Mouse (Mus musculus) ZHBTc4 (cell line): ENCODE measurements at regions not wholly inside any gene's neighbourhood (a gene's known extent, or its start where the extent isn't known, plus 50 kb on each side); places are given as distances from the start of the nearest gene placed in this dataset.

Source experiments
- DNase-seq: peaks from one replicate; pipeline ENCODE4 v3.0.0-alpha.2; 2011; ENCODE audit warnings: low read depth, low spot score

GRCm38 (mm10) chr17:80792605-80793004, 64.3 kb upstream of the Map4k3 start:
- no peak for DNase-seq

DNA sequence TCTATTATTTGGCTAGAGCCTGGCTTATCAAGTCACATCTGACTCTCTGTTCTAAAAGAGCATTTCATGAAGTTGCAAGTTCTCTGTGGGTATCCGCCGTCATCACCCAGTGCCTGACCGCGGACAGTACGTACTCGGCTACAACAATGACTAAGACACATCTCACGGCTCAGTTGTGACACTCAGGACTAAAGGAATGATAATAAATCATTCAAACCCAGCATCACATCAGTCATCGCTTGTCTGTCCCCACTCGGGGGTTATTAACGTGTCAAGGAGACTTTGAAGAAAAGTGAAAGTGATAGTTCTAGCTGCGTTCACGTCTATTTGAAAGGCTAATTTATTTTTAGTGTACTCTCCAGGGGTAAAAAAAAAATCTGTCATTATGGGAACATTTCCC, 61.4 kb upstream of the Map4k3 start:
- DNase-seq = no peak

- DNase-seq = no peak
These were observed 60.7 kb upstream of the Map4k3 start for GRCm38 (mm10) chr17:80789000-80789399.

DNA sequence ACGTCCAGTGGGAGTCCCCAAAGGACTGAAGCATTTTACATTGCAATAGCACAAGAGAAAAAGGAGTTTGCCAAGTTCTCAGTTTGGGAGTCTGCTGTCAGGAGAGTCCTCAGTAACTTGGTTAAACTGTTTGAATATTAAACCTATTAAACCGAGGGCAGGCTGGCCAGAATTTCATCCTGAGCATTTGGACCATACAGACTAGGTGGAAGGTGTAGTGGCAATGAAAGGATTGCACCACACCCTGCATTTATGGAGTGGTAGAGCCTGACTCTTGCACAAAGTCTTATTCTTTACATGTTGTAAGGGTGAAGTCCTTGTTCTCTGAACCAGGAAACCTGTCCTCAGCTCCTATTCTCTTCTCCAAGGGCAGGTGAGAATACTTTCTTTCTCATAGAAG, 58.6 kb upstream of the Map4k3 start:
- DNase-seq = no peak

GRCm38 (mm10) chr17:80786061-80786851, 58.0 kb upstream of the Map4k3 start:
- peak; percentile 81 for DNase-seq

- peak; percentile 71 for DNase-seq
These were observed 57.2 kb upstream of the Map4k3 start for GRCm38 (mm10) chr17:80785476-80785875.

DNA sequence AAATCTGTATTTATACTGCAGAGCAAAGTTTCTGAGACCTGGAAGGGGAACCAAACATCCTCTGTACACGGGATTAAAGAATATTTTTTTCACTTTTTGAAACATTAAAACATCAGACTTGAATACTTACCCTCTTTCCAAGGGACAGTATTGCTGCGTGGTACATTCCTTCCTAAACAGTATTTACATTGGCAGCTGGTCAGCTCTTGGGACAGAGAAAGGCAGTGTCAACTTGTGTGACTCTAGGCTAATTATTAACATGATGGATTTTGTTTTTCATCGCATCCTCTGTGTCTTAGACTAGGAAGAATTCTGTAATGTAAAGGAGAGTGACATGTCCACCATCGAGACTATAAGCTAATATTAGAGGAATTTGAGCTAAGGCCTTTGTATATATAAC, 56.8 kb upstream of the Map4k3 start:
- DNase-seq = no peak

DNA sequence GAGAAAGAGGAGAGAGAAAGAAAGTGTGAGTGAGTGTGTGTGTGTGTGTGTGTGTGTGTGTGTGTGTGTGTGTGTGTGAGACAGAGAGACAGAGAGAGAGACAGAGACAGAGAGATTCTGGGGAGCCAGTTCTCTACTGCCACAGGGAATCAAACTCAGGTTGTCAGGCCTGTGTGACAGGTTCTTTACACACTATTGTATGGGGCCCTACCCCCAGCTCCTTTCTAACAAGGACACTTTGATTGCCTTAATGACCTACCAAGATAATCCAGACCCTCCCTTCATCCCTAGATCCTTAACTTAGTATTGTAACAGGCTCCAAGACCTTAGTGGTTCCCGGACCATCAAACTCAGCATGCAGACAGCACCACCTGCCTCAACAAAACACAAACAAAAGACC, 53.9 kb upstream of the Map4k3 start:
- peak; percentile 34 for DNase-seq

DNA sequence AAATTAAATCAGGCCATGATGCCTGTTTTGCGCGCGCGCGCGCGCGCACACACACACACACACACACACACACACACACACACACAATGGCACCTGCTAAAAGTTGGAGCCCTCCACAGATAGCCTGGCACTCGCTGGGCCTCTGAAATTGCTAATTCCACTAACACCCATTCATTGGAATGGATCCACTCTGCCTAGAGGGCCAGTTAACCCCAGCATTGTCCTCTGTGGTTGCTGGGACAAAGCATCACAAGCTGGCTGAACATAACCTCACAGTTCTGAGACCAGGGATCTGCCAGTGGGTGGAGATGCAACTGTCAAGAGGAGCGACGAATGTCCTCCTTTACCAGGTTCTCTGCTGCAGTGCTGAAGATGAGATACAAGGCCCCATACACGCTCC, 53.3 kb upstream of the Map4k3 start:
- no peak for DNase-seq

- no peak for DNase-seq
These were observed 52.0 kb upstream of the Map4k3 start for GRCm38 (mm10) chr17:80780303-80780702.

- no peak for DNase-seq
These were observed 51.5 kb upstream of the Map4k3 start for GRCm38 (mm10) chr17:80779782-80780181.
